Mouse (Mus musculus) heart, embryonic 14.5 days (tissue): ENCODE data around the gene Gm14569. TPM values are rescaled to one million over a fixed set of nuclear protein-coding genes. Genes with fewer than 3 reads are reported as not detected.

Experiments used
- ATAC-seq: fragments of 200-750 bp; cut with Nextera tagmentation; 2 replicates; pipeline ENCODE4 v1.8.0; 2017; ENCODE audit warnings: low read depth, moderate TSS enrichment; ENCODE audit not compliant: insufficient number of reproducible peaks, insufficient read depth, low FRiP score
- H3K27ac ChIP-seq, 2 experiments: fragments of 200-500 bp in 1 of 2; fragments of 300-500 bp in 1 of 2; sonication (generic) in 1 of 2; replicated peaks in 1 of 2; 2 replicates each; pipeline ENCODE4 v1.5.1; 2012 to 2014; ENCODE audit warnings: low read depth in 2 of 2, low read length in 2 of 2, control low read depth in 1 of 2, mild to moderate bottlenecking in 1 of 2, mixed read lengths in 1 of 2; ENCODE audit not compliant: control insufficient read depth in 1 of 2, insufficient read depth in 1 of 2
- H3K27me3 ChIP-seq: fragments of 300-500 bp; sonication (generic); 2 replicates; pipeline ENCODE4 v1.6.1; 2014; ENCODE audit warnings: mild to moderate bottlenecking, low read length, control low read depth; ENCODE audit not compliant: control insufficient read depth, insufficient read depth
- H3K36me3 ChIP-seq: fragments of 300-500 bp; sonication (generic); 2 replicates; pipeline ENCODE4 v1.6.1; 2014; ENCODE audit warnings: mild to moderate bottlenecking, control low read depth, low read length, mixed read lengths; ENCODE audit not compliant: control insufficient read depth, insufficient read depth
- H3K4me1 ChIP-seq, 2 experiments: fragments of 200-500 bp in 1 of 2; fragments of 300-500 bp in 1 of 2; sonication (generic) in 1 of 2; 2 replicates each; pipeline ENCODE4 v1.6.1; 2012 to 2014; ENCODE audit warnings: low read length in 2 of 2, control low read depth in 1 of 2, mixed read lengths in 1 of 2; ENCODE audit not compliant: control insufficient read depth in 2 of 2, insufficient read depth in 2 of 2
- H3K4me2 ChIP-seq: fragments of 300-500 bp; sonication (generic); 2 replicates; pipeline ENCODE4 v1.6.1; 2014; ENCODE audit warnings: mild to moderate bottlenecking, low read length
- H3K4me3 ChIP-seq, 2 experiments: fragments of 200-500 bp in 1 of 2; fragments of 300-500 bp in 1 of 2; sonication (generic) in 1 of 2; 2 replicates each; pipeline ENCODE4 v1.5.1; 2012 to 2014; ENCODE audit warnings: low read length in 2 of 2, mild to moderate bottlenecking in 2 of 2, control low read depth in 1 of 2, low read depth in 1 of 2, moderate library complexity in 1 of 2; ENCODE audit not compliant: control insufficient read depth in 1 of 2, insufficient read depth in 1 of 2
- H3K9ac ChIP-seq: fragments of 300-500 bp; sonication (generic); 2 replicates; pipeline ENCODE4 v1.6.1; 2014; ENCODE audit warnings: mild to moderate bottlenecking, low read length
- H3K9me3 ChIP-seq: fragments of 300-500 bp; sonication (generic); 2 replicates; pipeline ENCODE4 v1.6.1; 2016; ENCODE audit warnings: low read length, control low read depth; ENCODE audit not compliant: control insufficient read depth
- WGBS: fragments of 180-500 bp; shearing (Covaris S2); extraction: QIAGEN DNeasy Blood & Tissue Kit; methylation state at CpG from one replicate; pipeline ENCODE4 v1.1.7; 2014; 5-methylcytosine and 5-hydroxymethylcytosine counted together
- polyA plus RNA-seq: library from polyadenylated mRNA; unstranded; fragments of >200 nt; fragmentation: Nextera tagmentation; extraction: Ambion mirVana; gene quantifications from 2 replicates; pipeline ENCODE4 v1.2.1, GENCODE M21; 2014

The Gm14569 gene
- polyA plus RNA-seq, 1 experiment from 2014 or later = not detected

- Histone ChIP-seq H3K9me3 (no peaks in the 10 kb centered on the region), H3K4me1 (no peaks in the 10 kb centered on the region), H3K27ac (no peak overlapping the region), H3K27me3 (no peaks in the 10 kb centered on the region), H3K4me3 (no peak overlapping the region), H3K4me2 (no peak overlapping the region), H3K9ac (no peak overlapping the region), H3K36me3 (no peaks in the 10 kb centered on the region)
- no peak for ATAC-seq
- WGBS = 20% methylated on average over 3 of the region's 3 CpGs
Observed at GRCm38 (mm10) chrX:36489506-36489905, 2.1 kb downstream of the Gm14569 start.

DNA sequence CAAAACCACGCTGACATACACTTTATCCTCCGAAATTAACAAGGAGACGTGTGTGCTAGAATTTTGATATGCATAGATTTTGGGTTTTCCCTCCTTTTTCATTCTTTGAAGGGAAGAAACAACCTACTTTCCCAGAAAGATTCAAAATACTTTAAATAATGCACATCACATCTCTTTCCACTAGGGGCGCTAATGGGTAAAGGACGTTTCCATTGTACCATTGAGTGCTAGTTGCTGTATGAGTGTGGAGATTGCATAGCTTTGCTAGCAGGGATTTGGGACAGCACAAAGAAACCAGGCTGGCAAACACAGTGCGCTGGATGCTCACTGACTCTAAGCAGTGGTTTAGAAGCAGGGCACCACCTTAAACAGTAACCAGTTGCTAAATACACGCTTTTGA lies 3.6 kb downstream of the Gm14569 start:
- Histone ChIP-seq H3K36me3 (no peaks in the 10 kb centered on the region), H3K4me1 (no peaks in the 10 kb centered on the region), H3K9ac (no peak overlapping the region), H3K9me3 (no peaks in the 10 kb centered on the region), H3K4me2 (no peak overlapping the region), H3K27me3 (no peaks in the 10 kb centered on the region), H3K27ac (no peak overlapping the region), H3K4me3 (no peak overlapping the region)
- 40% methylated on average over 7 of the region's 7 CpGs for WGBS
- ATAC-seq = no peak

- H3K4me1 ChIP-seq = no peaks in the 10 kb centered on the region
- no peak overlapping the region for H3K4me3 ChIP-seq
- no peak overlapping the region for H3K9ac ChIP-seq
- H3K27me3 ChIP-seq = no peaks in the 10 kb centered on the region
- H3K9me3 ChIP-seq = no peaks in the 10 kb centered on the region
- H3K27ac ChIP-seq = no peak overlapping the region
- H3K4me2 ChIP-seq = no peak overlapping the region
- ATAC-seq = no peak
- 73% methylated on average over 3 of the region's 3 CpGs for WGBS
- no peaks in the 10 kb centered on the region for H3K36me3 ChIP-seq
Observed at GRCm38 (mm10) chrX:36474873-36475272, 16.8 kb downstream of the Gm14569 start.

DNA sequence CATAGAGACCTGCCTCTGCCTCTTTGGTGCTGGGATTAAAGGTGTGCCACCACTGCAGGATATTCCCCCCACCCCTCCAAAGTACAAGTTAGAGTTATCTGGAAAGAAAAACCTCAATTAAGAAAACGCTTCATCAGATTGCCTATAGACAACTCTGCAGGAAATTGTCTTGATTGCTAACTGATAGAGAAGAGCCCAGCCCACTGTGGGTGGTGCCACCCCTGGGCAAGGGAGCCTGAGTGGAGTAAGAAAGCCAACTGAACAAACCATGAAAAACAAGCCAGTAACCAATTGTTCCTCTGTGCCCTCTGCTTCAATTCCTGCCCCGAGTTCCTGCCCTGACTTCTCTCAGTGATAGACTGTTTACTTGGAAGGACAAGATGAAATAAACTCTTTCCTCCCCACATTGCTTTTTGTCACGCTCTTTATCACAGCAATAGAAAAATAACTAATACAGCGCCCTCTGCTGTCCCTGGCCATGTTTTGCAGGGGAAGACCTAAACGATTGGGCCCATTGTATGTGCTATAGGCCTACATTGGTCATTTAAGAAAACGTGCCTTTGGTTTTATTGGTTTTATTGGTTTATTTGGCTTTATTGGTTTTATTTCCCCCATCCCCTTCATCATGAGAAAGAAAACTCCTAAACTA lies 17.4 kb downstream of the Gm14569 start:
- 47% methylated on average over 6 of the region's 6 CpGs for WGBS
- Histone ChIP-seq H3K9me3 (no peaks in the 10 kb centered on the region), H3K4me2 (no peak overlapping the region), H3K4me3 (no peak overlapping the region), H3K36me3 (no peaks in the 10 kb centered on the region), H3K4me1 (no peaks in the 10 kb centered on the region), H3K9ac (no peak overlapping the region), H3K27me3 (no peaks in the 10 kb centered on the region), H3K27ac (no peak overlapping the region)
- no peak for ATAC-seq

DNA sequence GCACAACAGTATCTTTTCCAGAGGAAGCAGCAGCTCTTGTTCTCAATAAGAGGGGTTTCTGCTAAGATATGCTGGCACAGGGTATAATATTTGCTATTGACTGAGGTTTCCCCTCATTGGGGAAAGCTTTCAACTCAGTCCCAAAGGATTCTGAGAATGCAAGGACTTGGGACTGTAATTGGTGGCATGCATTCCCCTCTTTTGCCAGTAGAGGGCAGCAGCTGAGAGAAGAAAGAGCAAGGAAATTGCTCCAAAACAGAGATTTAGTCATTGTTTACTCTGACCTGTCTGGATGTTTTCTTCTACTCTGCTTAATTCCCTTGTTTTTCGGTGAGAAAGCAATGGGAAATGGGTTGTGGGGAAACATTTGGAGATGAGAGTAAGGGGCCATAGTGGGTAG lies 35.6 kb downstream of the Gm14569 start:
- H3K4me3 ChIP-seq = no peak overlapping the region
- ATAC-seq = no peak
- H3K9me3 ChIP-seq = no peaks in the 10 kb centered on the region
- no peaks in the 10 kb centered on the region for H3K27me3 ChIP-seq
- H3K27ac ChIP-seq = no peak overlapping the region
- 28% methylated on average over 1 of the region's 1 CpGs for WGBS
- no peaks in the 10 kb centered on the region for H3K4me1 ChIP-seq
- no peak overlapping the region for H3K4me2 ChIP-seq
- H3K9ac ChIP-seq = no peak overlapping the region
- no peaks in the 10 kb centered on the region for H3K36me3 ChIP-seq

DNA sequence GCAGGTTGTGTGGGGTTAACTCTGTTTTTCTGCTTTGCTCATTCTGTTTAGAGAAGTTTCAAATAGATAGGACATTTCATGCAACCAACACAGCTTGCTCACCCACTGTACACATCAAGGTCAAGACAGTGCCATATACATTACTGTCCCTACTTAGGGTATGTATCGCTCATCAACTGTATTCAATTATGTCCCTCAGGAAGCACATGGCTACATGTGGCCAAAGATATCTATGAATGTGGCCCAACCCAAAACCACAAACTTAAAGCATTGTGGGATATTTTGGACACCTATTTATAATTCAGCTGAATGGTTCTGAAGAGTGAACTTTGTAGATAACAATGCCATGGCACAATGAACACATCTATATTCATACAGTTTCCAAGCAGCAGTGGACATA lies 53.7 kb downstream of the Gm14569 start:
- H3K27me3 ChIP-seq = no peaks in the 10 kb centered on the region
- no peak overlapping the region for H3K9ac ChIP-seq
- WGBS = 85% methylated on average over 1 of the region's 1 CpGs
- H3K36me3 ChIP-seq = no peaks in the 10 kb centered on the region
- H3K27ac ChIP-seq = no peak overlapping the region
- no peak for ATAC-seq
- H3K9me3 ChIP-seq = no peaks in the 10 kb centered on the region
- no peaks in the 10 kb centered on the region for H3K4me1 ChIP-seq
- no peak overlapping the region for H3K4me2 ChIP-seq
- H3K4me3 ChIP-seq = no peak overlapping the region

DNA sequence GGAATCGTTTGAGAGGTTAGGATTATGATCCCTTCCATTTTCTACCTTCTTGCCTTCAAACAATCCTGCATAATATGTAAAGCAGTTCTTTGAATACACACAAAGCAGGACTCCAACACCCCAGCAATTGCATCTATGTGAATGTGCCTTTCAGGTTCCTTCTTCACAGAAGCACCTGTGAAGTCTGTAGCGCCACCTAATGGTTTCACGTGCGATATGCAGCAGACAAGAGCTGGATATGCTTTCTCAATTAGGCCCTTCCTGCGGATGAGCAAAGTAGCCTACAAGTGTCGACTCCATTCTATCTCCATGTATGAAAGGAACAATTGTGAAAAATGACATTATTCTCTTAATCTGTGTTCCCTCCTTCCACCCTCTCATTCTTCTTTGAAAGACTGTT lies 56.6 kb downstream of the Gm14569 start:
- Histone ChIP-seq H3K36me3 (no peaks in the 10 kb centered on the region), H3K4me1 (no peaks in the 10 kb centered on the region), H3K27me3 (no peaks in the 10 kb centered on the region), H3K9me3 (no peaks in the 10 kb centered on the region), H3K4me2 (no peak overlapping the region), H3K9ac (no peak overlapping the region), H3K4me3 (no peak overlapping the region), H3K27ac (no peak overlapping the region)
- ATAC-seq = no peak
- WGBS = 44% methylated on average over 6 of the region's 6 CpGs

GRCm38 (mm10) chrX:36419153-36419552 lies 72.5 kb downstream of the Gm14569 start:
- Histone ChIP-seq H3K9ac (no peak overlapping the region), H3K27ac (no peak overlapping the region), H3K9me3 (no peaks in the 10 kb centered on the region), H3K4me1 (no peaks in the 10 kb centered on the region), H3K4me3 (no peak overlapping the region), H3K36me3 (no peaks in the 10 kb centered on the region), H3K27me3 (no peaks in the 10 kb centered on the region), H3K4me2 (no peak overlapping the region)
- WGBS = 66% methylated on average over 3 of the region's 3 CpGs
- no peak for ATAC-seq
